Mouse (Mus musculus) lung, adult 2 months (tissue): ENCODE measurements at regions not wholly inside any gene's neighbourhood (a gene's known extent, or its start where the extent isn't known, plus 50 kb on each side); places are given as distances from the start of the nearest gene placed in this dataset.

Experiments used
- CTCF ChIP-seq: fragments of 200-500 bp; IDR thresholded peaks from 2 replicates; pipeline ENCODE4 v1.5.1; 2011; ENCODE audit warnings: mild to moderate bottlenecking, low read length, control low read depth; ENCODE audit not compliant: insufficient read depth
- POLR2A ChIP-seq: fragments of 200-500 bp; IDR thresholded peaks from 2 replicates; pipeline ENCODE4 v1.6.1; 2011; ENCODE audit warnings: low read depth, mild to moderate bottlenecking, control low read depth, low read length, borderline replicate concordance; ENCODE audit errors: extremely low read depth

- no peak for TF ChIP-seq CTCF
- no peak for TF ChIP-seq POLR2A
These were observed 183.2 kb downstream of the Usp46 start for GRCm38 (mm10) chr5:73884998-73885397.
